Mouse (Mus musculus): ENCODE results near the gene Soga1. TPM values are rescaled to one million over a fixed set of nuclear protein-coding genes. Genes with fewer than 3 reads are reported as not detected.
A peak's percentile ranks its signal among the peaks of the same experiment; 100 is the strongest.

Gene Soga1
- polyA plus RNA-seq, 1 experiment = 5.3 TPM

GRCm38 (mm10) chr2:156970253-156970652, 108.8 kb downstream of the Soga1 start:
- Histone ChIP-seq H3K4me1 (ENCODE audit: control insufficient read depth, insufficient read depth, insufficient read length) (peaks cover 8% of the 10 kb centered on the region; the same call in 1 of the 2 replicates), H3K27me3 (ENCODE audit: control insufficient read depth, insufficient read depth, low read length) (no peaks in the 10 kb centered on the region), H3K27ac (ENCODE audit: insufficient read depth, low read length) (peak overlapping the region; percentile 25; the same call in 1 of the 2 replicates), H3K36me3 (ENCODE audit: control insufficient read depth, insufficient read depth, low read length) (no peaks in the 10 kb centered on the region), H3K4me3 (ENCODE audit: extremely low read depth, insufficient read depth, insufficient read length) (no peak overlapping the region)
- 58% methylated on average over 7 of the region's 7 CpGs for WGBS
- TF ChIP-seq CTCF (IDR thresholded peaks at IDR 0.05; ENCODE audit: extremely low read depth, insufficient read depth, insufficient read length, insufficient replicate concordance) (no peak), POLR2A (IDR thresholded peaks at IDR 0.05; ENCODE audit: low read depth, low read length) (no peak)
- DNase-seq (ENCODE audit: low read depth in 1 of 2, low spot score in 2 of 2) = no peak

DNA sequence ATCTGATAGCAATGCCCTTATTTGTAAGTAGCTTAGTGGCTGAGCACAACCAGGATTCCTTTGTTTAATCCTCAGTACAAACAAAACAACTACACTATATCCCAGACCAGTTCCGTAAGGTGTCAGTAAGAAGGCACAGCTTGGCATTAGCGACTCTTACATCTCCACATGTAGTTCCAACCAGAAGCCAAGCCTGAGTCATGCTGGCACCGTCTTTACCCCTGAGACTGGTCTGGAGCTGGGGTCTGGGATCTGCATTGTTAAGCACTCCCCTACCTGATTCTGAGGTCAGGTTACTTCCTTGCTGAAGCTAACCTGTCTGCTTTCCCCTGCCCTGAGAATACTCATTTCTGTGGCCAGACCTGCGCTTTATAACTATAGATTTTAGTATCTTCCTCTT, 110.6 kb downstream of the Soga1 start:
- Histone ChIP-seq H3K36me3 (ENCODE audit: control insufficient read depth, insufficient read depth, low read length) (no peaks in the 10 kb centered on the region), H3K4me1 (ENCODE audit: control insufficient read depth, insufficient read depth, insufficient read length) (peaks cover 3% of the 10 kb centered on the region; the same call in 1 of the 2 replicates), H3K27ac (ENCODE audit: insufficient read depth, low read length) (peak overlapping the region; percentile 33; the same call in 1 of the 2 replicates), H3K4me3 (ENCODE audit: extremely low read depth, insufficient read depth, insufficient read length) (no peak overlapping the region), H3K27me3 (ENCODE audit: control insufficient read depth, insufficient read depth, low read length) (no peaks in the 10 kb centered on the region)
- TF ChIP-seq POLR2A (IDR thresholded peaks at IDR 0.05; ENCODE audit: low read depth, low read length) (no peak), CTCF (IDR thresholded peaks at IDR 0.05; ENCODE audit: extremely low read depth, insufficient read depth, insufficient read length, insufficient replicate concordance) (no peak)
- WGBS = 91% methylated on average over 4 of the region's 4 CpGs
- no peak for DNase-seq (ENCODE audit: low read depth in 1 of 2, low spot score in 2 of 2)

DNA sequence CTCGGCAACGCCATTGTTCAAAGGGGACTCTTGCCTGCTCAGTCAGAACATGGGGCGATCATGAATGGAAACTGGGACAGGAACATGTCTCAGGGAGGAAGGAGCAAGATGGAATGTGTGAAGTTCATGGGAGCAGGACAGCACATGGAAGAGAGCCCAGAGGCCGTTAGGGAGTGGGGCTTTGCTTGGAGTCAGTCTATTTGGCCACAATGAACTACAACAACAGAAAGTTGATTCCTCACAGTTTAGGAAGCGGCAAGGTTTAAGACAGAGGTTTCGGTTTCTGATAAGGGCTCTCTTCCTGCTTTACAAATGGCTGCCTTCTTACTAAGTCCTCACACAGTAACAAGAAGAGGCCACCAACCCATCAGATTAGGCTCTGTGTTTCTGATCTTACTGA, 111.7 kb downstream of the Soga1 start:
- no peak for TF ChIP-seq CTCF (IDR thresholded peaks at IDR 0.05; ENCODE audit: extremely low read depth, insufficient read depth, insufficient read length, insufficient replicate concordance)
- no peak for TF ChIP-seq POLR2A (IDR thresholded peaks at IDR 0.05; ENCODE audit: low read depth, low read length)
- WGBS = 66% methylated on average over 6 of the region's 6 CpGs

More for the DNA sequence above, 111.7 kb downstream of the Soga1 start:
- Histone ChIP-seq H3K36me3 (ENCODE audit: control insufficient read depth, insufficient read depth, low read length) (no peaks in the 10 kb centered on the region), H3K27ac (ENCODE audit: insufficient read depth, low read length) (peak overlapping the region; percentile 28), H3K4me3 (ENCODE audit: extremely low read depth, insufficient read depth, insufficient read length) (no peak overlapping the region), H3K4me1 (ENCODE audit: control insufficient read depth, insufficient read depth, insufficient read length) (peaks cover 3% of the 10 kb centered on the region; the same call in 1 of the 2 replicates), H3K27me3 (ENCODE audit: control insufficient read depth, insufficient read depth, low read length) (no peaks in the 10 kb centered on the region)
- no peak for DNase-seq (ENCODE audit: low read depth in 1 of 2, low spot score in 2 of 2)

Other genes with a start within 250 kb of the Soga1 start
- 10.5 and 11.8 TPM in 2 replicates for gene Tgif2, start 239.2 kb downstream of the Soga1 start, polyA plus RNA-seq (2012; rRNA removed)
- 1.0 and 1.5 TPM in 2 replicates for gene 4930518I15Rik, start 221.3 kb downstream of the Soga1 start, polyA plus RNA-seq (2012; rRNA removed)
- gene Rab5if, start 216.1 kb downstream of the Soga1 start, polyA plus RNA-seq (2012; rRNA removed) = 34.8 and 61.5 TPM in 2 replicates
- 7.6 and 8.0 TPM in 2 replicates for gene Sla2, start 192.1 kb downstream of the Soga1 start, polyA plus RNA-seq (2012; rRNA removed)
- 30.0 and 30.3 TPM in 2 replicates for gene Ndrg3, start 87.2 kb downstream of the Soga1 start, polyA plus RNA-seq (2012; rRNA removed)
- 2.8 and 2.9 TPM in 2 replicates for gene Dsn1, start 72.1 kb downstream of the Soga1 start, polyA plus RNA-seq (2012; rRNA removed)
- gene Tldc2, start 7.8 kb upstream of the Soga1 start, polyA plus RNA-seq (2012; rRNA removed) = not detected in 2 replicates
- gene Samhd1, start 56.0 kb upstream of the Soga1 start, polyA plus RNA-seq (2012; rRNA removed) = 120 and 145 TPM in 2 replicates
- 5.0 and 6.7 TPM in 2 replicates for gene Rbl1, start 125.3 kb upstream of the Soga1 start, polyA plus RNA-seq (2012; rRNA removed)
- 95.1 and 103 TPM in 2 replicates for gene Rpn2, start 199.8 kb upstream of the Soga1 start, polyA plus RNA-seq (2012; rRNA removed)
- gene Mroh8, start 200.3 kb upstream of the Soga1 start, polyA plus RNA-seq (2012; rRNA removed) = 0.18 and 0.36 TPM in 2 replicates

Data from spleen, adult 2 months (tissue).